Mouse (Mus musculus) MEL (cell line): ENCODE measurements at regions not wholly inside any gene's neighbourhood (a gene's known extent, or its start where the extent isn't known, plus 50 kb on each side); places are given as distances from the start of the nearest gene placed in this dataset.
"Not testable (repeated sequence)": the region's sequence is repeated elsewhere in the genome, so short reads cannot be mapped to it uniquely, and the experiment has no call there.

Experiments
- DNase-seq: peaks from one replicate; pipeline ENCODE4 v3.0.0; 2011; ENCODE audit warnings: low read depth, low spot score
- H3K27ac ChIP-seq: 2 replicates; pipeline ENCODE4 v1.5.1; 2012; ENCODE audit warnings: low read depth, mild to moderate bottlenecking, control low read depth, low read length, moderate library complexity; ENCODE audit not compliant: control insufficient read depth
- H3K27me3 ChIP-seq, 2 experiments: fragments of 150-350 bp in 1 of 2; sonication (generic) in 1 of 2; 2 replicates each; pipeline ENCODE4 v1.6.1; 2012; ENCODE audit warnings: low read length in 2 of 2, mild to moderate bottlenecking in 2 of 2, improper control_type of control experiment in 1 of 2, moderate library complexity in 1 of 2; ENCODE audit not compliant: insufficient read depth in 2 of 2, control insufficient read depth in 1 of 2
- H3K36me3 ChIP-seq, 2 experiments: 2 replicates each; pipeline ENCODE4 v1.6.1; 2012 to 2014; ENCODE audit warnings: low read length in 2 of 2, improper control_type of control experiment in 1 of 2, inconsistent platforms in 1 of 2, mild to moderate bottlenecking in 1 of 2; ENCODE audit not compliant: insufficient read depth in 2 of 2, control insufficient read depth in 1 of 2
- H3K4me1 ChIP-seq, 2 experiments: fragments of 150-350 bp in 1 of 2; sonication (generic) in 1 of 2; 2 replicates each; pipeline ENCODE4 v1.6.1; 2012; ENCODE audit warnings: low read length in 2 of 2, improper control_type of control experiment in 1 of 2, mild to moderate bottlenecking in 1 of 2; ENCODE audit not compliant: insufficient read depth in 2 of 2, control insufficient read depth in 1 of 2
- H3K4me3 ChIP-seq, 2 experiments: fragments of 150-350 bp in 1 of 2; sonication (generic) in 1 of 2; 2 replicates each; pipeline ENCODE4 v1.5.1; 2012; ENCODE audit warnings: low read depth in 2 of 2, low read length in 2 of 2, mild to moderate bottlenecking in 2 of 2, moderate library complexity in 2 of 2, control low read depth in 1 of 2, improper control_type of control experiment in 1 of 2; ENCODE audit not compliant: control insufficient read depth in 1 of 2, insufficient read depth in 1 of 2
- H3K79me2 ChIP-seq: 2 replicates; pipeline ENCODE4 v1.6.1; 2012; ENCODE audit warnings: mild to moderate bottlenecking, low read length, moderate library complexity; ENCODE audit not compliant: control insufficient read depth, poor library complexity, insufficient read depth
- H3K9ac ChIP-seq: 2 replicates; pipeline ENCODE4 v1.6.1; 2012; ENCODE audit warnings: low read depth, mild to moderate bottlenecking, control low read depth, low read length, moderate library complexity; ENCODE audit not compliant: control insufficient read depth, poor library complexity, severe bottlenecking
- H3K9me3 ChIP-seq: fragments of 150-350 bp; sonication (generic); replicated peaks from 2 replicates; pipeline ENCODE4 v1.6.1; 2012; ENCODE audit warnings: mild to moderate bottlenecking, low read length, improper control_type of control experiment, moderate library complexity; ENCODE audit not compliant: insufficient read depth
- CHD1 ChIP-seq: IDR thresholded peaks from 2 replicates; pipeline ENCODE4 v1.6.1; 2012; ENCODE audit warnings: low read depth, mild to moderate bottlenecking, inconsistent platforms, low read length, improper control_type of control experiment
- CTCF ChIP-seq, 3 experiments: IDR thresholded peaks in 2 of 3; conservative IDR thresholded peaks in 1 of 3; 2 replicates each; pipeline ENCODE4 v1.5.1; 2011 to 2012; ENCODE audit warnings: low read length in 3 of 3, low read depth in 2 of 3, mild to moderate bottlenecking in 2 of 3, improper control_type of control experiment in 1 of 3, inconsistent platforms in 1 of 3, mixed read lengths in 1 of 3, moderate library complexity in 1 of 3; ENCODE audit not compliant: control insufficient read depth in 1 of 3, insufficient read depth in 1 of 3, poor library complexity in 1 of 3, severe bottlenecking in 1 of 3
- MEF2A ChIP-seq: IDR thresholded peaks from 2 replicates; pipeline ENCODE4 v1.6.1; 2014; ENCODE audit warnings: low read depth, mild to moderate bottlenecking, inconsistent platforms, low read length, improper control_type of control experiment; ENCODE audit not compliant: poor library complexity, insufficient replicate concordance, severe bottlenecking; ENCODE audit errors: extremely low read depth
- MYB ChIP-seq: IDR thresholded peaks from 2 replicates; pipeline ENCODE4 v1.6.1; 2011; ENCODE audit warnings: mild to moderate bottlenecking, low read depth, low read length, improper control_type of control experiment
- POLR2A ChIP-seq, 2 experiments: IDR thresholded peaks; 2 replicates each; pipeline ENCODE4 v1.6.1; 2011 to 2012; ENCODE audit warnings: low read length in 2 of 2, mild to moderate bottlenecking in 2 of 2, control low read depth in 1 of 2, improper control_type of control experiment in 1 of 2, low read depth in 1 of 2, moderate library complexity in 1 of 2; ENCODE audit not compliant: control insufficient read depth in 1 of 2, insufficient read depth in 1 of 2, poor library complexity in 1 of 2
- POLR2AphosphoS5 ChIP-seq: IDR thresholded peaks from 2 replicates; pipeline ENCODE4 v1.6.1; 2012; ENCODE audit warnings: low read depth, borderline replicate concordance, mild to moderate bottlenecking, inconsistent platforms, low read length, moderate library complexity, mixed read lengths
- RAD21 ChIP-seq: IDR thresholded peaks from 2 replicates; pipeline ENCODE4 v1.6.1; 2011; ENCODE audit warnings: mild to moderate bottlenecking, low read depth, low read length, improper control_type of control experiment
- SMC3 ChIP-seq: IDR thresholded peaks from 2 replicates; pipeline ENCODE4 v1.6.1; 2011; ENCODE audit warnings: low read depth, low read length, improper control_type of control experiment
- TAL1 ChIP-seq: IDR thresholded peaks from 2 replicates; pipeline ENCODE4 v1.6.1; 2012; ENCODE audit warnings: mild to moderate bottlenecking, inconsistent platforms, low read length, moderate library complexity, mixed read lengths
- TBP ChIP-seq: IDR thresholded peaks from 2 replicates; pipeline ENCODE4 v1.8.0; 2011; ENCODE audit warnings: low read depth, low read length, improper control_type of control experiment
- ZC3H11A ChIP-seq: IDR thresholded peaks from 2 replicates; pipeline ENCODE4 v1.6.1; 2012; ENCODE audit warnings: low read depth, mild to moderate bottlenecking, inconsistent platforms, low read length, improper control_type of control experiment

GRCm38 (mm10) chr12:10537069-10537468, 146.5 kb downstream of the Rdh14 start:
- Histone ChIP-seq H3K27ac (no peak overlapping the region), H3K27me3 (no peaks in the 10 kb centered on the region; a peak in 1 of 4 replicates), H3K36me3 (no peaks in the 10 kb centered on the region), H3K4me1 (no peaks in the 10 kb centered on the region), H3K9ac (no peak overlapping the region), H3K4me3 (no peak overlapping the region), H3K79me2 (no peaks in the 10 kb centered on the region), H3K9me3 (no peaks in the 10 kb centered on the region)
- peak; percentile 35 for DNase-seq
- TF ChIP-seq CTCF (IDR thresholded peaks at IDR 0.05 in 2 of 3, conservative IDR thresholded peaks at IDR 0.05 in 1 of 3; ENCODE audit: control insufficient read depth in 1 of 3, insufficient read depth in 1 of 3, low read depth in 2 of 3, low read length in 3 of 3, poor library complexity in 1 of 3, severe bottlenecking in 1 of 3) (peak; percentile 68 to 80 (median 69)), ZC3H11A (peak; percentile 37), SMC3 (peak; percentile 65), POLR2AphosphoS5 (no peak), MEF2A (no peak), RAD21 (peak; percentile 70), TAL1 (no peak), CHD1 (no peak)

- Histone ChIP-seq H3K9me3 (no peaks in the 10 kb centered on the region), H3K79me2 (no peaks in the 10 kb centered on the region), H3K4me3 (no peak overlapping the region), H3K4me1 (no peaks in the 10 kb centered on the region), H3K36me3 (no peaks in the 10 kb centered on the region), H3K27me3 (no peaks in the 10 kb centered on the region), H3K9ac (no peak overlapping the region), H3K27ac (no peak overlapping the region)
- TF ChIP-seq POLR2A (IDR thresholded peaks at IDR 0.05; ENCODE audit: control insufficient read depth in 1 of 2, insufficient read depth in 1 of 2, low read depth in 1 of 2, low read length in 2 of 2, poor library complexity in 1 of 2) (no peak), CHD1 (no peak), MYB (no peak), TBP (no peak)
- DNase-seq, result no peak
These were observed 159.1 kb downstream of the Rdh14 start for GRCm38 (mm10) chr12:10549481-10550201.

GRCm38 (mm10) chr12:10554701-10555100, 164.1 kb downstream of the Rdh14 start:
- H3K36me3 ChIP-seq, H3K9ac ChIP-seq: not testable (repeated sequence)

More at GRCm38 (mm10) chr12:10554701-10555100, 164.1 kb downstream of the Rdh14 start:
- H3K27me3 ChIP-seq, H3K4me1 ChIP-seq, DNase-seq, H3K9me3 ChIP-seq, H3K4me3 ChIP-seq, H3K79me2 ChIP-seq, H3K27ac ChIP-seq: not testable (repeated sequence)
